Mouse (Mus musculus): ENCODE measurements around the gene Tacr2. TPM values are rescaled to one million over a fixed set of nuclear protein-coding genes. Genes with fewer than 3 reads are reported as not detected.

Tacr2 gene
- total RNA-seq, 2 experiments from 2014 or later, result not detected

DNA sequence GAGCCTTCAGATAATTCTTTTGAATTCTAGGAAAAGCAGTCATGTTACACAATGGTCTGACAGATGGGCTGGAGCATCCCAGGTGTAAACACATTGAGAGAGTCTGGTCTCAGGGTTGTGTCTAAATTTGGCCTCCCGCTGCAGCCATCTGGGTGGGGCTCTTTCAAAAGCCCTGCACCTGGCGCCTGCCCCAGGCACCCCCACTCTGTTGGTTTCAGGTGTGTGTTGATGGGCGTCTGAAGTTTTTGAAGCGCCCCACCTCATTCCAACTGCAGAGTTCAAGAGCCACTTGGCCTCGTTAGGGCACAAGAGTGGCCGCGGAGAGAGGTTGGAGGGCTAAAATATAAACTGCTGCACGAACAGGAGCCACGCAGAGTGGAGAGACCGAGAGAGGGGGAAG is 9.9 kb upstream of the Tacr2 start:
- no peak for DNase-seq

DNA sequence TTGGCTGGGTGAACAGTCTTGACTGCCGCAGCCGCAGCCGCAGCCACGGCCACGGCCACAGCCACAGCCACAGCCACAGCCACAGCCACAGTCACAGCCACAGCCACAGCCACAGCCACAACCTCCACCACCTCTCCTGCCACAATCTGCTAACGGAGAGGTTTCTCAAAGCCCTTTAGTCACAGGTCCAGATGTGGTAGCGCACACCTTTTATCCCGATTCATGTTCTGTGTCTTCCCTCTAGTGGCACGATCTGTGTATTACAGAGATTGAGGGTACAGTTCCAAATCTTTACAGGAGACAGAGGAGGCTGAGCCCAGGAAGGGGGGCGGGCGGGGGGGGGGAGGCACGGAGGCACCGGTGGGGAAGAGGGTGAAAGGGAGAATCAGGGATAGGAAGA is 9.3 kb upstream of the Tacr2 start:
- DNase-seq, result peak; percentile 44

DNA sequence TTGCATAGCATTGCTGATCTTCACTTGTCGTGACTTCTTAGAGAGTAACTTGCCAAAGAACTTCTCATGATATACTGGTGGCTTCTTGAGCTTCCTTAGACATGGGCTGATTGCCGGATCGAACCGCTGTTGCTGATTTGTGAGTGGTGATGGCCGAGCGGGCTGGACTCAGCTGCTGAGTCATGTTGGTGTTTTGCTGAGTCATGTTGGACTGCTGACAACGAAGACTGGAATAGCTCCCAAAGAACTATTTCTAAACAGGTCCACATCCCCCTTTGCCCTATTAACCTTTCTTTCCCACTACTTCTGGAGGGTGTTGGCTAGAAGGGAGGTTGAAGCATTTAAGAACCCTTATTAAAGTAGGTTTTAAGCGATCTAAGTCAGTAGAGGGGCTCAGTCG is 8.2 kb upstream of the Tacr2 start:
- DNase-seq, result no peak

DNA sequence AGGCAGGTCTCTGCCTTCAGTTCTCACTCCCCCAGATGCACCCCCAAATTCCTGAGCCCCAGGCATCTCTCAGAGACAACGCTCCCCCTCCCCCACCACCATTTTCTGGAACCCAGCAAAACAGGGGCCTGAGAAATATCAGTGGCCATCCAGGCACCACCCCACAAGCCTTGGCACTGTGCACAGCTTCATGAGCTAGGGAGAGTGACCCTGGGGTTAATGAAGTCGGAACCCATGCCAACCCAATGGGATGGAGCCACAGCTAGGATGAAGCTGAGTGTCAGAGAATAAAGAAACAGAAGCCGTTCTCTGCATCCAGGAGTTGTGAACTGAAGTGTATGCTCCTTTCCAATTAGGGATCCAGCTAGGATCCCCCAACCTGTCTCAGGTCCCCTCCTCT is 5.1 kb upstream of the Tacr2 start:
- DNase-seq, result no peak

DNA sequence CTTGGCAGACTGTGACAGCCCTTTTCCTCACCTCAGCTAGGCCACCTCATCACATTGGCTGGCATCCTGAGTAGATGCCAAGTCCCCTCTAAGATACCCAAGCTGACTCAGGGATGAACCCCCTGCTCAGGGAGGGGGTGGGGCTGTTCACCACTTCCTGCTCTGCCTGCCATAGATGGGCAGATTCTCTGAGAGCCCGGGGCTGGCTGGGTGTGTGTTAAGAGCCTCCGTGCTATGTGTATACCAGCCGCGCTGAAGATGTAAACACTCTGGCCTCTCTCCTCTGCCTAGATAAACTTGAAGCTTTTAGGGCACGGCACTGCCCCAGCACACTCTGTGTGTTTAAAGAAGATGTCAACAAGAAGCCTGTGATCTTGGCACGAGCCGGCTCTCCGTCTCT is 4.4 kb upstream of the Tacr2 start:
- no peak for DNase-seq

DNA sequence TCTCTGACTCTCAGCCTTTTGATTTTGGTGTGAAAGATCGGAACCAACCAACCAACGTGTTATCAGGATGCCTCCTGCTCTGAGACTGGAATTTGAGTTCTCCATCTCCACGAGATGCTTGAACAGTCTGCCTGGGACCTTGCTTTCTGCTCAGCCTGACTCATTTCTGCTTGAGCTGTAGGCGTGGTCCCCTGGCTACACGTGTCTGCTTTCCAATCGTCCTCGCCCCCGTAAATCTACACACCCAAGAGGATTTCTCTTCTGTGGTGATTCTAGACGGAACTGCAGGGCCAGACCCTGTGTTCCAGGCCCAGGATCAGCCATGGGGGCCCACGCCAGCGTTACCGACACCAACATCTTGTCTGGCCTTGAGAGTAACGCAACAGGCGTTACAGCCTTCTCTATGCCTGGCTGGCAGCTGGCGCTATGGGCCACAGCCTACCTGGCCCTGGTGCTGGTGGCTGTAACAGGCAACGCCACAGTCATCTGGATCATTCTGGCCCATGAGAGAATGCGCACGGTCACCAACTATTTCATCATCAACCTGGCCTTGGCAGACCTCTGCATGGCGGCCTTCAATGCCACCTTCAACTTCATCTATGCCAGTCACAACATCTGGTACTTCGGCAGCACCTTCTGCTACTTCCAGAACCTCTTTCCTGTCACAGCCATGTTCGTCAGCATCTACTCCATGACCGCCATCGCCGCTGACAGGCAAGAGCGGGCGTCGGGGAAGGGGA is 428 bp downstream of the Tacr2 start:
- no peak for DNase-seq

DNA sequence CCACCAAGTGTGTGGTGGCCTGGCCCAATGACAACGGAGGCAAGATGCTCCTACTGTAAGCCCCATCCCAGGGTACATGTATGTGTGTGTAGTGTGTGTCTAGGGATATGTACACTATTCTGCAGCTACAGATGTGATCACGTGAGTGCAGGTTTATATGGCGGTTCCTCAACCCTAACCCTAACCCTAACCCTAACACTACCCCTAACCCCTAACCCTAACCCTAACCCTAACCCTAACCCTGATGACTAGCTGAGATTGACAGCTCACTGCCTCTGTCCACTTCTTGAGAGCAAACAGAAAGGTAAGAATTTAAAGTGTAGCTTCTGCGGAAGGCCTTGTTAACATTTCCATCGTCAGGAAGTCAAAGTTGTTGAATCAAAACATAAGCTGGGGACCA is 6.1 kb downstream of the Tacr2 start:
- DNase-seq, result no peak

DNA sequence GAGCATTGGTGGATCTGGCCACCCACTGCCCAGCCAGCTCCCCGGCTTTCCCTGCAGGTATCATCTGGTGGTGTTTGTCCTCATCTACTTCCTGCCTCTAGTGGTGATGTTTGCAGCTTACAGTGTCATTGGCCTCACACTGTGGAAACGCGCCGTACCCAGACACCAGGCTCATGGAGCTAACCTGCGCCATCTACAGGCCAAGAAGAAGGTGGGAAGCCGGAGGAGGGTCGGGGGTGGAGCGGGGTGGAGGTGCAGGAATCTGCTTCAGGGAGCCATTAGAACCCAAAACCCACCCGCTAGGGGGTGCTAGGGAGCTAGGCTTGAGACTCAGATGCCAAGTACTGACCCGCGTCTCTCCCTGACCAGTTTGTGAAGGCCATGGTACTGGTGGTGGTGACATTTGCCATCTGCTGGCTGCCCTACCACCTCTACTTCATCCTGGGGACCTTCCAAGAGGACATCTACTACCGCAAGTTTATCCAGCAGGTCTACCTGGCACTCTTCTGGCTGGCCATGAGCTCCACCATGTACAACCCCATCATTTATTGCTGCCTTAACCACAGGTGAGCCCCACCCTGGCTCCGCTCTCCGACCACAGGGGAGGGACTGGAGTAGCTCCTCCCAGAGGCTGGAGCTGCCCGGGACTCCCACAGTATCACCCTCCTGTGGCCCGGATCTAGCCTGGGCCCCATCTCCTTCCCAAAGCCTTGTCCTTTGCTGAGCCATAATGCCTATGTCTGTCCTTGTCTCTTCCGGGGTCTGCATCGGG is 9.1 kb downstream of the Tacr2 start:
- DNase-seq, result peak; percentile 52

DNA sequence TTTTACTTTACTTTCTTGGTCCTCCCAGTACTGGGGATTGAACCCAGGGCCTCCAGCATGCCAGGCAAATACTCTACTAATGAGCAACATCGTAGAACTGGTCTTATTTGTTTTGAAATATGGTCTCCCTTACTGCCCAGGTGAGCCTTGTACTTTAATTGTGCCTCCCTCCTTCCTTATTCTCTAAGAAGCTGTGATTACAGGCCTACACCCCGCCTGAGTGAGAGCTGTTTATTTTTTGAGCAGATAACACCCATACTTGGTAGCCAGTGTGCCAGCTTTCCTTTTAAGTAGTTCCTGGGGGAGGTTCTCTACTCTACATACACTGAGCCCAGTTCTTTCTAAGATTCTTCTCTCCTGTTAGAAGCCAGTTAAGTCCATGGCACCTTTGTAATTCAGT is 12.1 kb downstream of the Tacr2 start:
- DNase-seq, result no peak

DNA sequence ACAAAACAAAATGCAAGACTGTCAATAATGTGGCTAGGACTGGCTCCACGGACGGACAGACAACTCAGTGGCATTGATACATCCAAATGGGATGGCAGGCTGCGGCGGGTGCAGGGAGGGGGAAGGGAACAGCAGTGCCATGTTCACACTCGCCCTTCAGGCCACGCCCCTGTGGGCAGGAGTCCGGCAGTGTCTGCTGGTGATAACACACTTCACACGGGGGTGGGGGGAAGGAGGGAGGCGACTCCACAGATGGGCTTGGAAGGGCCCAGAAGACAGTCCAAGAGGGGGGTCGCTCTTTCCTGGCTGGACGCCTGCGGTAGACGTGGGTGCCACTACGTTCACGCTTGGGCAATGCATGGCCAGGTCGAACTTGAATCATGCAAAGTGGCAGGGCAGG is 17.0 kb downstream of the Tacr2 start:
- no peak for DNase-seq

DNA sequence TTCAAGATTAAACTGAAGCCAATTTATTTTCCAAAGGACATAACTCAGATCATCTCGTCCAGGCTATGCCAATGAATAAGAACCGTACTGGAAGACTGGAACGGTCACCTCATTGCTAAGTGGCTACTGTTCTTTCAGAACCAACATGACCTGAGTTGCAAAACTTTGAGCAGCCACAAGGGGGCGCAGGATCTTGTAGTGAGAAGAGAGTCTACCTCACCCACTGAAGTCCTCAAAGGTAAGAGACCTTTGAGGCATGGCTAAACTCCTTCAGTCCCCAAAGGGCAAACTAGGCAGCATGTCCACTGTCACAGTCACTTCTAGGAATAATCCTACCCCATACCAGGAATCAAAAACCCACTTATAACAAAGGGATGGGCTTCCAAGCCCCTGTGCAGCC is 23.0 kb downstream of the Tacr2 start:
- DNase-seq, result peak; percentile 93

DNA sequence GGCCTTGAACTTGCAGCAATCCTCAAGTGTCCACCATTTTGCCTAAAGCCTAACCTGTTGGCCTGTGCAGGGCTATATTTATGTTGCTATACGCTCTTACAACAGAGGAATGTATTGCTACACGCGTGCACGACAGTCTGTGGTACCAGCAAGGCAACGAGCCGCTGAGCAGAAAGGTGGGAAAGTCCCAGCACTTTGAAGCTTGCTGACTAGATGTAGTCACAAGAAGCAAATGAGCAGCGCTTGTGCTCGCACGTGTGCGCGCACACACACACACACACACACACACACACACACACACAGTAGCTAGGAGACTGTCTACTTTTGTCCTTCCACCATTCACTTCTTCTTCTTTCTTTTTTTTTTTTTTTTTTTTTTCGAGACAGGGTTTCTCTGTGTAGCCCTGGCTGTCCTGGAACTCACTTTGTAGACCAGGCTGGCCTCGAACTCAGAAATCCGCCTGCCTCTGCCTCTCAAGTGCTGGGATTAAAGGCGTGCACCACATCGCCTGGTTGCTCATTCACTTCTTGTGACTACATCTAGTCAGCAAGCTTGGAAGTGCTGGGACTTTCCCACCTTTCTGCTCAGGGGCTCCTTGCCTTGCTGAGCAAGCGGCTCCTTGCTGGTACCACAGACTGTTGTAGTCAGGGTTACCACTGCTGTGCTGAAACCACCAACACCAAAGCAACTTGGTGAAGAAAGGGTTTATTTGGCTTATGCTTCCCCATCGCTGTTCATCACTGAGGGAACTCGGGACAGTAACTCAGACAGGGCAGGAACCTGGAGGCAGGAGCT is 25.5 kb downstream of the Tacr2 start:
- no peak for DNase-seq

DNA sequence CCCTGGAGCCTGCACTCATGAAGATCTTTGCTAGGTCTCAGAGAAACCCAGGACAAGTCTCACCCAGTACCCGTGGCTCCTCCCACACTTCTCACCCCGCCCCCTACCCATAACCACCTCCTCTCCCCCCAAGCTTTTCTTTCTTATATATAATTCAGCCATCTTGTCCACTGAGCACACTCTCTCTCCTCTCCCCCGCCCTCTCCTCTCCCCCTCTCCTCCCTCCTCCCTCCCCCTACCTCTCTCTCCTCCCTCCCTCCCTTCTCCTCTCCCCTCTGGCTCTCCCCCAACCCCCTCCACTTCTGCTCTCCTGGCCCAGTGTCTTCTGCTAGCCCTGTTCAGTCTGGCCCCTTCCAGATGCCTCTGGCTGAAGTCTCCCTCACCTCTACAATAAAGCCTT is 26.8 kb downstream of the Tacr2 start:
- DNase-seq, result no peak

DNA sequence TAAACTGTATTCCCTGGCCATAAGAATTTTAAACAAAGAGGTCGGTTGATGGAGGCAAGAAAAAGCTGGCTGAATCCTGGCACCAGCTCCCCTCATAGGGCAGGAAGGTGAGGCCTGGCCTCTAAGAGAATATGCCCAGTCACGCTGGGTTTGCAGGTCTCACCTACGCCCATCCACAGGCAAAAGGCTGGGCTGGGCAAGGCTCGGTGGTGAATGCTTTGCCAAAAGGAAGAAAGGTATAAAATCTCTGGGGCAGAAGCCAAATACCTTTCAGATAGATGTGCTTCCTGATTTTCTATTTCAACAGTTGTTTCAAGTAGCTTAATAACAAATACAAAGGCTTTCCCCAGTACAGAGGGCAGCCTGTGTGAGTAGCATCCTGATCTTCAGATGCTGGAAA is 27.4 kb downstream of the Tacr2 start:
- DNase-seq, result no peak

DNA sequence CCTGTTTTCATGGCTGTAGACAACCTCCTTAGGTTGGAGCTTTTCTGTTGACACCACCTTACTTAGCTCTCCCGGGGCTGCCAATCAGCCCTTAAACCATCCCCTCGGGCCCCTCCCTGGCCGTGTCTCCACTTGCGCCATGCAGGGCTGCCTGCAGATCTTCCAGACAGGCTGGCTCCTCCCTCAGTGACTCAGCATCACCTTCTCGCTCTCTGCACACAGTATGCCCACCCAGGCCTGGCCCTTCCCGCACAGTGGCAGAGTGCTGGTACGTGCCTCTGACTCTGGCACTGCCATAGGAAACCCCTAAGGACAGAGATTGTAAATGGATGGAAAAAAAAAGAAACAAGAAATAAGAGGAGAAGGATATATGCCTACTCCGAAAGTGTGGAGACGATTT is 30.5 kb downstream of the Tacr2 start:
- DNase-seq, result no peak

DNA sequence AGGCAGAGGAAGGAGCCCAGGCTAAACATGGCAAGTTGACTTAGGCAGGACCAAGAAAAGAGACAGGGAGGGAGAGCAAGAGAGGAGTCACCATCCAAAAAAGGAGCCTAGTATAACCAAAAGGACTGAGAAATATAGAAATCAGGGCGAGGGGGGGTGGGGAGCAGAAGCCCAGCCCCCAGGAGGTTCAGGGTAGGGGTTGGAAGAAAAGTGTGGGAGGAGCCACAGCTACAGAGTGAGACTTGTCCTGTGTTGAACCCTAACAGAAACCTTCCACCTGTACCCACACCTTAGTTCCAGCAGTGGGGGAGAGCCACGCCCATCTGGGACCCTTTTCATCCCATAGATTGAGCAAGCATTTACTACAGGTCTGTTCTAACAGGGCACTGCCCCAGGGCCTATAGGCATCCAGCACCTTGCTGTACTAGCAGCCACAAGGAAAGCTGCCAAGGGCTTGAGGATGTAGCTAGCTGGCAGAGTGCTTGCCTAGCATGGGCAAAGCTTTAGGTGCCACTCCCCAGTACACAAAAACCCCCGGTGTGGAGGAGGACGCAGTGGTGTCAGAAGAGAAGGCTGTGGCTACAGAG is 31.1 kb downstream of the Tacr2 start:
- no peak for DNase-seq

DNA sequence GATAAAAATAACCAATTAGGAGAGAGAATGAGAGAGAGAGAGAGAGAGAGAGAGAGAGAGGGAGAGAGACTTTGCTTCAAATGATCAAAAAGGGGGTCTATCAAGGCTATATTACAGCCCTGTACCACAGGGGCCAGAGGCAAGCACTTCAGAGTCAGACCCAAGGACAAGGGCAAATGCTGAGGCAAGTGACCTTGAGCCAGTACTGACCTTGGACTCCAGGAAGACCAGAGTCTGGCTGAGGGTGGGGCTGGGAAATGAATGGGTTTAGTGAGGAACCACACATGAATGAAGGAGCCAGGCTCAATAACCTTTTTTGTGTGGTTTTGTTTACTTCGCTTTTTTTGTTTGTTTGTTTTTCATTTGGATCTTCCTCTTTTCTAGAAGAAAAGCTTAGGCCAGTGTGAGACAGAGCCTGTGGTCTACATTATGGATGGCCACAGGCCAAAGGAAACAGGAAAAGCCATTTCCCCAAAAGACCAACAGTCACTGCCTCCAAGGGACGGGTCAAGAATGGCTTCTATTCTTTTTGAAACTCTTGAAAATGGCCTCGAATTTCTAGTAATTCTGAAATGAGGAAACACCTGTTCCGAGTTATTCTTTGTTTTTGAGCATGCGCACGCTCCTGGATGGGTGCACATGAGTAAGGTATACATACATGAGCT is 35.4 kb downstream of the Tacr2 start:
- no peak for DNase-seq

DNA sequence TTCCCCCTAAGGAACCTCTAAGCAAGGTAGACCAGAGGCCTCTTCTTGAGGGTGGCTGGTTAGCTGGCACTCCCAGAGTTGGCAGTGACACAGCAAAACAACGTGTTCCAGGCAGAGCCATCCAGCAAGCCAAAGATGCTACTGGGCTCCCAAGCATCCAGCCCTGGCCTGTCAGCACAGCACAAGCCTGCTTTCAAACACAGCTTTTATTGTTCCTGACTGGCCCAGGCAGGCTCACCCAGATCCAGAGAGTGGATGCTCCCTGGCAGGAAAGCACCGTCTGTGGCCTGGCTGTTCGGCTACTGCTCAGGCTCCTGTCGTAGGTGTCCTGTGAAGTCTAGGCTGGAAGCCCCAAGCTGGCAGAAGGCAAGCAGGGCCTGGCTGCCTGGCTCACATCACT is 41.9 kb downstream of the Tacr2 start:
- DNase-seq, result no peak

DNA sequence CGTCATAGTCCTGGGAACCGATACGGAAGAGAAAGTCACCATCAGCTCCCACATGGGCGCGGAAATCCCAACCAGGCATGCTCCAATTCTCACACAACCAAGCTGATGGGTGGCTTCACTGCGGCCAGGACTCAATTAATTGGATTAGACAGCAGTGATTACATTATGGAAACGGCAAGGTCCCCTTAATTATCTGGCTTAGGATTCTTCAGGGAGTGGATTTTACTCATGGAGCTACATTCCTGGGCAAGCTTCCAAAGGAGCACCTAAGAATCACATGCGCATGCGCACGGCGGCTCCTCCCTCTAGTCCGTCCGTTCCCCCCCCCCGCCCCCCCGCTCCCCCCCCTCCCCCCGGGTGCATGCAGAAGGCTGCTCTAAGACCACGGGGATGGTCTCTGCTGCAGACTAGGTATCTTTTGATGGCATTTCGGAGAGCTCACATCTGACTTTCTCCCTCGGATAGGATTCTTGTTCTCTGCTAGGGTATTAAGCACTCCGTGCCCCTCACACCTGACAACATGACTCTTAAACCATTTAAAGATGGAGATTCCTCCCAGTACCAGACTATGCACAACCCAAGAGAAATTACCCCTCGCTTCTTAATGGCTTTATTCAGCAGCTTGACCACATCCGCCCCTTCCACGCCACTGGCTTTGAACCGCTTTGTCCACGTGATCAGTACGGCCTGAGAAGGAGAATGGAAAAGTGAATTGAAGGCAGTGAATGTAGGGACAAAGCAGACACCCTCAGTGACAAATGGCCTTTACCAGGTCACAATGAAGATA is 44.0 kb downstream of the Tacr2 start:
- no peak for DNase-seq

DNA sequence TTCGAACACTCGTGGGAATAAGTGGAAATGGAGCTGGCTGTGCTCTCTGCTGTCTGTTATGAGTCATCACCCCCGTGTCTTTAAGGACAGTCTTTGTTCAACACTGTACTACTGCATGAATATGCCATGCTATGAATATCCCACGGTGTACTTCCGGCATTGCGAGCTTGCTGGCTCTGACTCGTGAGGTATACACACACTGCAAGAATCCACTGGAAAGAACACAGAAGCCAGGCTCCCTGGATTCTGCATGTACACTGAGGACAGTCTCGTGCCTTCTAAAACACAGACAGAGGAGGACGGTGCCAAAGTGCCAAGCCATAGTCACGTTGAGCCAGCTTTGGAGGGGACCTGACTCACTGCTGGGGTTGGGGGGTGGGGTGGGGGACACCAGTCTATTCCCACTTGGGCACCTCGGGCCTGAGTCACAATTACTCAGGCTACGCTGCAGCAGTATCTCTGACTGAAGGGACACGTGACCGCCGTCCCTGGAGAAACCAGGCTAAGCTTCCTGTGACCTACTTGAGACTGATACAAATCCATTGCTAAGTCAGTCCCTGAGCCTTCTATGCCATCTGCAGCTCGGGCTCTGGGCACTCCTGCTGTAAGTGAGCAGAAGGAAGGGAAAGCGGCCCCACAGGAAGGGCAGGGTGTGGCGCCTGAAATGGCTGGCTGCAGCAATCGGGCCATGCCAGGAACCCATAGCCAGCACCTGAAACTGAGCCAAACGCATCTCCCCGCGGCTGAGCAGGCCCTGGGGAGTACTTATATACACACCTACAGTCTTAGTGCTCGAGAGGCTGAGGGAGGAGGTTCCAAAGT is 48.0 kb downstream of the Tacr2 start:
- peak; percentile 24 for DNase-seq

DNA sequence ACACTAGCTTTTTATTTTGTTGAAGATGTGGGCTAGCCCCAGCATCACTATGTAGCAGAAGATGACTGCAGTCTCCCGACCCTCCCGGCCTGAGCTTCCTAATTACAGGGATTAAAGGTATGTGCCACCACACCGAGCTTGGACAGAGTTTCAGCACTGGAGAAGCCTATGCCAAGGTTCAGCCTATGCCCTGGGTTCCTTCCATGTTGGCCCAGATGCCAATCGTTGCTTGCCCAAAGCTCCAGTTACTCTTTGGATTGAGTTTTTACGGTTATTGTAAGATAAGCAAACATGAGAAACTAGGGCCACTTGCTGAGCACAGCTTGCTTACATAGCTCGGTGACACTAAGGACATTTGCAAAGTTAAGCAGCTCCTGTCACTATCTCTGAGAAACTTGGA is 52.9 kb downstream of the Tacr2 start:
- no peak for DNase-seq
